Mouse (Mus musculus) induced T-regulatory cell, adult 2 months (primary cell): Measurements from ENCODE around the gene Pbxip1.

Experiments
- DNase-seq: peaks from one replicate; pipeline ENCODE4 v3.0.0-alpha.2; 2012; ENCODE audit warnings: low read depth

The Pbxip1 gene

DNA sequence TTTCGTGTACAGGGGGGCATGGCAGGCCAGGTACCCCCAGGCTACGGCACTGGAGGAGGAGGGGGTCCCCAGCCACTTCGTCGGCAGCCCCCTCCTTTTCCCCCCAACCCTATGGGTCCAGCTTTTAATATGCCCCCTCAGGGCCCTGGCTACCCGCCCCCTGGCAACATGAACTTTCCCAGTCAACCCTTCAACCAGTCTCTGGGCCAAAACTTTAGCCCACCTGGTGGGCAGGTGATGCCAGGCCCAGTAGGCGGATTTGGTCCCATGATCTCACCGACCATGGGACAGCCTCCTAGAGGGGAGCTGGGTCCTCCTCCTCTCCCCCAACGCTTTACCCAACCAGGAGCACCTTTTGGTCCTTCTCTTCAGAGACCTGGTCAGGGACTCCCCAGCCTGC, 3.9 kb upstream of the Pbxip1 start:
- DNase-seq: no peak

DNA sequence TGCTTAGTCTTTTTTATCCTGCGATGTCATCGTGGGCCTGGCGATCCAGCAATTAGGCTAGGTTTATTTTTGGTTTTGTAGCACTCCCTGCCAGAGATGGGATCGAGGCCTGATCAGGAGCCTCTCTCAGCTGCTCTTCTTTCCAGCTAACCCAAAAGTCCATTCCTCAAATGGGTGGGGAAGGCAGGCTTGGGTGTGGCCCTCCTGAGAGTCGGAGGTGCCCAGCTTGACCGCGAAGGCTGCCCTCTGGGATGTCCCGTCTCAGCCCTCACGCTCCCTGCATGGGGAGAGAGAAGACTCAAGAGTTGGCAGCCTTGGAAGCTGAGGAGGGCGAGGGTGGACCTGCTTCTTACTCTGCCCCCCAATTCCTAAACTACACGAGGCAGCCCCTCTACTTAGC, 2.0 kb upstream of the Pbxip1 start:
- DNase-seq: no peak

DNA sequence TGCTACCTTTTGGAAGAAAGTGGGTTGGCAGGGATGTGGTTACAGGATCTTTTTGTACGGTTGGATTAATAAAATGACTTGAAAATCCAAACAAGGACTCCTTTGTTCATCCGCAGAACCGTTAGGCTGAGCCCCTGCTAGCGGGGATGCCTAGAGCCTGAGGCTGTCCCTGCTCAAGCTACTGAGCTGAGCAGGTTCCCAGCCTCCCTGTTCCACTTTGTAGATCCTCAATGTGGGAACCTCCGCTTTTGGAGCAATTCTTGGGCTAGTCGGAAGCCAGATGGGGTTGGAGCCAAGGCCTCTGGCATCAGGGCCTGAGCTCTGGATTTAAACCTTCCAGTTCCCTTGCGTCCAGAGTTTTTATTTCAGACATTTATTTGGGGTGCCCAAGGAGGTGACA, 1.5 kb upstream of the Pbxip1 start:
- DNase-seq: no peak

DNA sequence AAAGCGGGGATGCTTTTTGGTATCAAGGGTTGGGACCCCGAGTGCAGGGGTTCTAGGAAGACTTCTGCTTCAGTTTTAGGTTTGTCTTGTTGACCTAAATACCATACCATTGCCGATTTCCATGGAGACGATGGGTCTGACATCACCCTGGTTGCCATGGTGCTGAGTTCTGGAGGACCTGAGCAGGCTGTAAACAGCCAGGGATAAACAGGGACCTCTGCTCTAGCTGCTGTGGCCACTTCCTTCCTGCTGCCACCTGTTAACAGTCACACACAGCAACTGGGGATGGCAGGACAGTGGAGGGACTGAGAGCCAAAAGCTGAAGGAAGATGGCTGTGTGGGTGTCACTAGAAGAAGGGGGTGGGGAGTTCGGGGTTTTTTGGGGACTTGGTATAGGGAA, 763 bp downstream of the Pbxip1 start:
- peak; percentile 88 for DNase-seq

DNA sequence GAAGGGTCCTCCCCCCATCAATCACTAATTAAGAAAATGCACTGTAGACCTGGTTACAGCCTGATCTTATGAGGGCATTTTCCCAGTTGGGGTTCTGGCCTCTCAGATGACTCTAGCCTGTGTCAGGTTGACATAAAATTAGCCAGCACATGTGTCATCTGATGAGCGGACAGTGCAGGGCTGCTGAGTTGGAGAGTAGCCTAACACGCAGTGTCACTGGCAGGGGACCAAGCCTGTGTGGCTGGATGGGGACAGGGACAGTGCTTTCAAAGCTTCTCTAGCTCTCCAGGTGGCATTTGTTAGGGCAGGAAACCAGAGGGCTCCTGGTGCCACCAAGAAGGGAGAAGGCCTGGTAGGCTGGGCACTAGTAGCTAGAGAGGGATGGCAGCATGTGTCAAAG, 4.2 kb downstream of the Pbxip1 start:
- no peak for DNase-seq

DNA sequence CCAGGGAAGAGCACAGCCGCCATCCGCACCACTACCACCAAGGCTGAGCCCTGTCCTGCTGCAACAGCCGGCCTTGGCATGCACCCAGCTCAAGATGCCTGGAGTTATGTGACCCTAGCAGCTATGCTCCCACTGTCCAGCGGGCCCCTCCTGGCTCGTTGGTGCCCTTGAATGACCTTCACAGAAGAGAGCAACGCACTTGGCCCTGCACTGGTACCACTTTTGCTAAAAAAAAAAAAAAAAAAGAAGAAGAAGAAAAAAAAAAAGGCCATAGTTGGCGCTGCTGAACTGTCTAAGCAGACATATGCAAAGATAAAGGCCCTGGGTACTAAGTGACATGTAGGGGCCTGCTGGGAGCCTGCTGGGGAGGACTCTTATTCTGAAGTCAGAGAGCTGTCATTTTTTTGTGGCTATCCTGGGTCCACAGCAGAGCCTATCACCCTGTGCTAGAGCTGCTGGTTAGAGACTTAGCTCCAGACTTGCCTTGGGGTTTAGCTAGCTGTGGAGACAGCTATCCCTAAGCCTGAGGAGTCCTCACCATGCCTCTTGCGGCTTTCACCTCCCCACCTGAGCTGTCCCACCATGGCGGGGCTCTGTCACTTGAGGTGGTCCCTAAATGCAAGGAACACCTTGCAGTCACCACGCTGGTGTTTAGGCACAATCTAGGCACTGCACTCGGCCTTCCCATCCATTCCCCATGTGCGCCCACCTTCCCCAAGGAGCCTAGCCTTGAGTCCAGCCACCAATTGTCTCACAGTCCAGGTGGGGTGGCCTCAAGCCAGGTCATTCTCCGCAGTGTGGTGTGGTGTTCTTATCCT, 12.4 kb downstream of the Pbxip1 start:
- peak; percentile 52 for DNase-seq

DNA sequence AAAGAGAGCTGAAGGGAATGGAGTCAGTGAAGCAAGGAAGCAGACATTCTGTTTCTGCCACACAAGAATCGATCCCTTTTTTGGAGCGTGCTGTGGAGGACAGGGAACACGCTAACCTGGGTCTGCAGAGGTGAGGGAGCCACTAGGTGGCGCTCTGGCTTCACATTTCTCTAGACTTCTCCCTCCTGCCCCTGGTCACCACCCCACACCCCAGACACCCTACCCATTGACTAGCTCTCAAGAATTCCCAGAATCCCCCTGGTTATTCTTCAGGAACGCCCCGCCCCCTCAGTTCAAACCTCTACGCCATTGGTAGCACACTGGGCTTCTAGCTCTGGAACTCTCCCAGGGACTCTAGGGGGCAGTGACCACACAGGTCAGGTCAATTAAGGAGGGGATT, 13.0 kb downstream of the Pbxip1 start:
- DNase-seq: peak; percentile 86

DNA sequence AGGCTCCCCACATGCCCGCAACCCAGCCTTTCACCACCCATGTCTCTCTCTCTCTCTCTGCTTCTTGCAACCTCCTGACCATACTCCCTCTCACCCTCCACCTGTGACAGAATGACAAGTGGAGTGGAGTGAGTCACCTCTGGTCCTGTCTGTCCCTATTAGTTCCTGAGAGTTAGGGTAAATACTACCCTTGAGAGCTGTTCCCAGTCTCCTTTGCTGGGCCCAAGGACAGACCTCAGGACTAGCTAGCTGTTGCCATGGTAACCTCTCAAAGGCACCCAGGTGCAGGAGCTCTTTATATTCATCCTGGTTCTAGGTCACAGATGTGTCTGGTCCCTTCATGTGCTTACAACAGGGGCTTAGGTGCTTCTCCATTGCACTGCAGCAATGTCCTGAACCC, 15.4 kb downstream of the Pbxip1 start:
- no peak for DNase-seq

DNA sequence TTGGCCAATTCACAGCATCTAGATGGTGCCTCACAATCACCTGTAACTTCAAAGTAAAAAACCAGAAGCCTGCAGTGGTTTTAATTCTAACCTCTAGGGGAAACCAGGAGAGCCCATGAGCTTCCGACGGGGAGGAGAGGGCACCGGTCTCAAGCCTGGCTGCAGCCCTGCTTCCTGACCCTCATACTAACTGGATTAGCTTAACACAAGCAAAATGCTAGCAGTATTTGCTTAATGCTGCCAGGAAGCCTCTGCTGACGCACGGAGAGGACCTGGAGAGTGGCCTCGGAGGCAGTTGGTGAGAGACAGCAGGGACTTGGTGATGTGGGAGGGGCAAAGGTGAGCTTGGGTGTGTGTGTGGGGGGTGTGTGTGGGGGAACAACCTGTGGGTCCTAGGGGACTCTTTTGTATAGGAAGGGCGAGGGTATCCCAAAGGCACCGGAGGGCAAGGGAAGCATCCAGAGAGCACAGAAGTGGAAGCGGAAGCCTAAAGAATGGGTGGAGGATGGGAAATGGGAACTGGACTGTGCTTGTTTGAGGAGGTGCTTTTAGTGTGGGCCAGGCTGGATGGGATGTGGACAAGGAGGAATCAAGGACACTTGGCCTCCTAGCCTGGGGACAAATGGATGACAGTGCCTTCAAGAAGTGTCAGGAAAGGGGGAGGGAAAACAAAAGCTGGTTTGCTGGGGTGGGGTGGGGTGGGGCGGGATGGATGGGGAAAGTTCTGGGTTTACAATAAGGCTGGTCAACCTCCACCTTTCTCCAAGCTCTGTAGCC, 18.1 kb downstream of the Pbxip1 start, which contains the start of gene Pmvk:
TSS of gene Pmvk (plus strand) at position 141 of the 777 bp plus-strand sequence.
- DNase-seq: no peak

DNA sequence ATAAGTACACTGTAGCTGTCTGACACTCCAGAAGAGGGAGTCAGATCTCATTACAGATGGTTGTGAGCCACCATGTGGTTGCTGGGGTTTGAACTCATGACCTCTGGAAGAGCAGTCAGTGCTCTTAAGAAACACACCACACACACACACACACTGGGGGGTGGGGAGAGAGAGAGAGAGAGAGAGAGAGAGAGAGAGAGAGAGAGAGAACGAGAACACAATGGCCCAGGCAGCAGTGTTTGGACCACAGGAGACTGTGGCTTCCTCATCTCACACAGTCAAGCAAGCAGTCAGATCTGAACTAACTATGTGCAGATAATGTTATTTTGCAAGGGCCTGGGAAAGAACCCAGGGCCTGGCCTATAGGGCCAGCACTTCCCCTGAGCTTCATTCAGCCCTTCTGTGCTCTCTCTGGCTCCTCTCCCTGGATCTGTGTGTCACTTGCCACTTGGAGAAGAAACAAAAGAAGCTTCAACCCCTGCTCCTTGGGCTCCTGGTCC, 19.3 kb downstream of the Pbxip1 start:
- DNase-seq: peak; percentile 34

DNA sequence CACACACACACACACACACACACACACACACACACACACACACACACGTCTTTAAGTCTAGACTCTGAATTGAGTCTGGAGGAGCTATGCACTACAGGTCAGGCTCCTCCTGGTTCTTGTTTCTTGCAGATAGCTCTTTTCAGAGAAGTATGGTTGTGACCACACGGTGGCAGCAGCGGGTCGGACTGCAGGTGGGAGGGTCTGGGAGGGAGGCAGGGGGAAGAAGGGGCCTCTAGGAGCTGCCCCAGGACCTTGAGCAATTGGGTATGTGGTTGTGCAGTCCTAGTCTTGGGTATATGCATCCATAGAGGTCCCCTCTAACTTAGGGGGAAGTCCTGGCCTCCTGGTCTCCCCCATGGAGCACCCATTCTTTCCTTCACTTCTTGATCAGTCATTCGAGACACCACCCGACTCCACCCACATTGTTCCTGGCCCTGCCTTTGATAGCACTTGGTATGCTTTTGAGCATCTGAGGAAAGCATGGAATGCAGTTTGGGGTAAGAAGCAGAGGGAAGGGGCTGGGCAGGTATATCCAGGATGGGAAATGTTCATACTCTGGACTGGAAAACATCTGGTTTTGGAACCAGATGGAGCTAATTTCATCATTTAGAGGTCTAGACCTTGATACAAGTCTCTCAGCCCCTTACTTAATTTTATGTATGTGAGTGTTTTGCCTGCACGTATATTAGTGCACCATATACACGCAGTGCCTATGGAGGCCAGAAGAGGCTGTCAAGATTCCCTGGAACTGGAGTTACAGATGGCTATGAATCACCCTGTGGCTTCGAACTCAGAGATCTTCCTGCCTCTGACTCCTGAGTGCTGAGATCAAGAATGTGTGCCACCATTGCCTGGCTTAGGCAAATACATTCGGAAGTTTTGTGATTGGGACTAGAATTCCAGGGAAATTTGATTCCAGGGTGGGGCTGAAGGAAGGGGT, 20.5 kb downstream of the Pbxip1 start:
- peak; percentile 92 for DNase-seq

DNA sequence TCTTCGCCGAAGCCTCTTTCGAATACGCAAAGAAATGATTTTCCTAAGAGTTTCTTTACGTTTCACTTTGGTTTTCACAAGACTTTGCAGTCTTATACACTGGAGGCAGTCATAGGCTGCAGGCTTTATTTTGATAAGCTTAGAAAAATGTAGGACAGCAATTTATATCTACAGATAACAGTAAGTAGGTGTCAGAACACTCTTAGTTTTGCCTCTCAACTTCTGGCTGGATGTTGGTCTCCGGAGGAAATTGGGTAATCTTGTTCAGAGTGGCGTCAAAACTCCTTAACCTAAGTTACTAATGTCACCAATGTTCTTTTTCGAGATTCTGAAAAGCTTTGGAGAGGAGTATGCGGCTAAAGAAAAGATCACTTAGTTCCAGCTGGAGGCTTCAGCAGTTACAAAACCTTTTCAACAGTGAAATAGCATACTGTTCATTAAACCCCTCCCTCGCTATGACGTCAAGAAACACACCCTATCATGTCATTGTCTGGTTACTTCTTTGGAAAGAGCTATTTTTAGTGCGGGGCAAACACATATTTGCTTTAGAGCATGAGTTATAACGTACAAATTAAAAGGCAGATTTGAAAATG, 22.0 kb downstream of the Pbxip1 start:
- no peak for DNase-seq

DNA sequence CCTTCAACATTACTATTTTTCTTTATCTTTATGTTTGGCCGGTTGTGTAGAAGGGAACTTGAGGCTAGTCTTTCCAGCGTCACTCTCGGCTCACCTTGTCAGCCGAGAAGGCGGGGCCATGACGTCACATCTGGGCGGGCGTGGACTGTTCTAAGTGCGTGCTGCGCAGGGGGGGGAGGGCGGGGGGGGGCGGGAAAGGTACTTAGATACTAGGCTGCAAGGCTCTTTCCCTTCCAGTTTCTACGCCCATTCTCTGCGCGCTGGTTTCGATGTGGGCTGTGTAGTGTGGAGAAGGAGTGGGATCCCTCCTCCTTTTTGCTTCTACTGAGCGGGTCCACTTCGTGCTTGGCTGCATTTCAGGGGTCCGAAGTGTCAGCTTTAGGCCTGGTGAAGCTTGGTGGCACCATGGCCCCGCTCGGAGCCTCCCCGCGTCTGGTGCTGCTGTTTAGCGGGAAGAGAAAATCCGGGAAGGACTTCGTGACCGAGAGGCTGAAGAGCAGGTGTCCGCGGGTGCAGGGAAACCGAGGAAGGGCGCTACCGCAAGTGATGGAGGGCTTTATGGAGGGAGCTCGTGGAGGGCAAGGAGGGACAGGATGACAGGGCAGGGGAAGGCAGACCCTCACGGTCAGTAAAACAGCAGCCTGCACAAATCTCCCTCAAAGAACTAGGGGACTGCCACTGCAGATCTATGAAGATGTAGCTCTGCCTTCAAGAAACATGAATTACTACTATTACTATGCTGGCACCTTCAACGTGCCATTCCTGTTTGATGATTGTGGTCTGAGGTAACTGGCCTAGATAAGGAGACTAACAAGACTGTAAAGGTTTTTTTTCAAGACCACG, 22.7 kb downstream of the Pbxip1 start:
- DNase-seq: peak; percentile 98

DNA sequence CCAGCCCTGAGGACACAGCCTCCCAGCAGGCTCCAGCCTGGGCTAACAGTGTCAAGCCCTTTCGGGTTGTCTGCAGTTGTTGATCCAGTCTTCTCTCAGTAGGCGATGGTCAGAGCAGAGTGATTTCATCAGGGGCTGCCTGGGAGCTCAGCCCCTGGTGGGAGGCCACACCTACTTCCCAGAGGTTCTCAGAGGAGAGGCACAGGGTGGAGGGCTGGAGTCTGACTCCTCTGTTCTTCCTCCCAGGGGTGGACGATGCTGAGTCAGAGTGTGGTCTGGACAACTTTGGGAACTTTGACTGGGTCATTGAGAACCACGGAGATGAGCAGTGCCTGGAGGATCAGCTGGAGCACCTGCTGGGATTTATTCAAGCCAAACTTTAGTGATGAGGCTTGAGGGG, 31.8 kb downstream of the Pbxip1 start:
- no peak for DNase-seq

DNA sequence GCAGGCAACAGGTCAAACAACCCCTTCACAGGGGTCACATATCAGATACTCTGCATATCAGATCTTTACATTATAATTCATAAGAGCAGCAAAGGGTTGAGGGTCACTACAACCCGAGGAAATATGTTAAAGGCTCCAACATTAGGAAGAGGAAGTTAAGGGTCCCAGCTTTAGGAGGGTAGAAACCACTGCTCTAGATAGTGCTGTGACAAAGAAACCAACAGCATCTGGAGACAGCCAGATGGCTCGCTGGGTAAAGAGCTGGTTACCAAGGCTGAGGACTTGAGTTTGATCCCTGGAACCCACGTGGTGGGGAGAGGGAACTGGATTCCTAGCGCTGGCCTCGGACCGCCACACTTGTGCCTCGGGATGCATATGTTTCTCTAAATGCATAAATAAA, 35.8 kb downstream of the Pbxip1 start:
- DNase-seq: no peak

DNA sequence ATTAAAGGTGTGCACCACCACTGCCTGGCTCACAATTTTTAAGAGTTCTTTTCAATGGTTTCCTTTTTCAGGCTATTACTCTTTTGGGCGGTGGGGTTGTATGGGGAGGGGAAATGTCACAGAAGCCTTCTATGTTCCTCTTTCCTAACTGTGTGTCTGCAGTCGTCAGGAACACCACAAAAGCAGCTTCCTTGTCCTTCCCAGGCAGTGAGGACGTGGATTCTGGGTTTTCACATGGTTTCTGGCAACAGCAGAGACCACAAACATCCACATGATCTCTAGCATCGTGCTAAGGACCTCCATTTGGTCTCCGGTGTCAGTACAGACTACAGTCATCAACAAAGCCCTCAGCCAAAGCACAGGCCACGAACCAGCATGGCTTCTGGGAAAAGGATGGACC, 37.3 kb downstream of the Pbxip1 start:
- DNase-seq: no peak

DNA sequence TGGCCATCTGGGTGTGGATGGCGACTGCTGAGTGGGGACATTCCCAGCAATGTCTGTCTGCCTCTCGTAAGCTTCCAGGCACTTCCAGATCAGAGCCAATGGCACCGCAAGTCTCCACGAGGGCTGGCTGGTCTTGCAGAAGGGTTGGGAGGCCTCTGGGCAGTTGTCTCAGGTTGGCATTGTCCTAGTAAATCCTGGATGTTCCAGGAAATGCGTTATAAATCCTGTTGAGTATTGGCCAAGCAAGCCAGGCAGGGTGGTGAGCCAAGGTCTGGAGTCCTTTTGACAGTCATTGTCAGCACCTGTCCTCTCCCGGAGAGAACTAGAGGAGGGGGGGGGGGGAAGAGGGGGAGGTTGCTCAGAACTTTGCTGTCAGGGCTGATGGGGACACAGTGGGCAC, 42.5 kb downstream of the Pbxip1 start:
- DNase-seq: no peak

DNA sequence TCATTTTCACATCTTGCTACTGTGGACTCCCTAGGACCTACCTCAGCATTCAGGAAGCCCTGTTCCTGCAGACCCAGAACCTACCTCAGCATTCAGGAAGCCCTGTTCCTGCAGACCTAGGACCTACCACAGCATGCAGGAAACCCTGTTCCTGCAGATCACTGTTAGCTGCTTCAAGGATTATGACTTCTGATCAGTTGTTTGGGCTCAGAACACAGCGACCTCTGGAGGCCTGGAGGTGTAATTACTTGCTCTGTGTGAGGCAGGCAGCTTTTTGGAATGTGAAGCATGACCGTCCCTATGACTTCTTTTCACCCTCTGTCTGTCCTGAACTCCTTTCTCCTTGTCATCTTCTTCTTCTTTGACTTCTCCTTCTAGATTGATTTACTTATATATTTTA, 45.0 kb downstream of the Pbxip1 start:
- DNase-seq: peak; percentile 84

DNA sequence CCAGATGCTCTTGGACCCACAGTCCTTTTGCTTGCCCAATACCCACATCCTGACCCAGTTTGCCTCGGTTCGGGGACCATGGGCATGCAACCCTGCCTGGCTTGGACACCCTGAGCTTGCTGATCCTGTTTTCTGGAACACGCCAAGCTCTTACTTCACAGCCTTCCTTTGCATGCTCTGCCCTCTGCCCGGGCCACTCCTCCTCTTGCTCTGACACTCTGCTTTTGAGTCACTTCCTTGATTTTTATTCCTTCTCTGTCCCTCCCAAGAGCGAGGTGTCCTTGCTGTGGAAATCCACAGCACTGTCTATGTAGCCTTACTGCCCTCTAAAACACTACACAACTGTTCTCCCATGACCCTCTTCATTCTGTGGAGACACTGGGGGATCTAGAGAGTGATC, 45.7 kb downstream of the Pbxip1 start:
- no peak for DNase-seq

DNA sequence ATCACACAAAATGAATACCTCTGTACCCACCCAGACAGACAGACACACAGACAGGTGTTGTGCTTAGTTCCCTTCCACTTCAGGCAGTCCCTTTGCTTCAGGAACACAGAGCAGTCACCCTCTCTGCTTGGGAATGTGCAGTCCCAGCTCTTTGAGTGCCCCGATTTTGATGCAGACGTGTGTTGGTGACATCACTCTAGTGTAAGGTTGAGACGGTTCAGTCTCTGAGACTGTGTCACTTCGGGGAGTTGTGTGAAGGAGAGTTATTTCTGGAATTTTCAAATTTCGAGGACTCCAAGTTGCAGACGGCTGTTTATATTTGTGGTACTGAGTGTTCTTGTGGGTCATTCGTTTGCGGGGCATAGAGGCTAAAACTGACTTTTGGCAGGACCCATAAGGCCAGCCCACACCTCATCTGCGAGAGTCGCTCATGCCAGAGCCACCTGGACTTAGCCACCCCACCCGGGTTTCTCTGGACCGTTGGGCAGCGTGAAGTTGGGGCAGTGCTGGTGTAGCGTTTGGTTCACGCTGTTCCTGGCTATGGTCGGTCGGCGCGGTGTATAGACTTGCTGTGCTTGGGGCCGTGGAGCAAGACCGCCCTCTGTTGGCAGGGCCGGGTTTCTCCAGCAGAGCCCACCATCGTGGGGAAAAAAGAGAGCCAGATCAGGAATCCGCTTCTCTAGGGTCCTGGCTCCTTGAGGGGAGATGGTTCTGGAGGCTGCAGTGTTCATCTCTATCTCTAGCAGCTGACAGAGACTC, 48.4 kb downstream of the Pbxip1 start:
- peak; percentile 87 for DNase-seq
